Mouse (Mus musculus): ENCODE results near the gene Cep57l1. TPM values are rescaled to one million over a fixed set of nuclear protein-coding genes. Genes with fewer than 3 reads are reported as not detected.
A peak's percentile ranks its signal among the peaks of the same experiment; 100 is the strongest.

Gene Cep57l1
- polyA plus RNA-seq, 1 experiment, result 11.8 TPM

DNA sequence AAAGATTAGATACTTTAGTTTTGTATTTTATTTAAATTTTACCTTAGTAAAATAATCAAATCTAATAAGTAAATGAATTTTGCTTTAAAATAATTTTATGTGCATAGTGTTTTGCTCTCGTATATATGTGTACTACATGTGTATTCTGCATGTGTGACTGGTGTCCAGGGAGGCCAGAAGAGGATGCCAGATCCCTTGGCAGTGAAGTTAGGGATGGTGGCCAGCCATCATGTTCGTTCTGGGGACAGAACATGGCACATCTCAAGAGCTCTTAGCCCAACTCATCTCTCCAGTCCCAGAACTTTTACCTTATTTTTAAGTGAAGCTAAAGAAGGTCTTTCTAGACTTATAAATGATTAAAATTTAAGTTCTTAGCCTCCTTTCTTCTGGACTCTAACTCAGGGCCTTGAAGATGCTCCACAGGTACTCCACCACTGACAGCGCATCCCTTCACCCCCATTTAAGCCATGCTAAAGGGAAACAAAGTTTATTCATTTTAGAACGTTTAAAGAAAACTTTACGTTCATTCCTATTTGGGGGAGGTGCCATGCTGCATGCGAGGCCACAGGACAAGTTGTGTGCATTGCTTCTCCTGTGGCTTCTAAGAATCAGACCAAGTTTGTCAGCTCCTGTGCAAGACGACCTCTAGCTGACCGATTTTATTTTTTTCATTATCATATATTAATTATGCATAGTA lies 8.5 kb upstream of the Cep57l1 start:
- Histone ChIP-seq H3K27ac (ENCODE audit: insufficient read depth, low read depth, low read length) (no peak overlapping the region), H3K4me3 (ENCODE audit: insufficient read depth, low read length) (no peak overlapping the region), H3K4me1 (ENCODE audit: control insufficient read depth, insufficient read depth, low read length) (peaks cover 22% of the 10 kb centered on the region)
- no peak for TF ChIP-seq CTCF (IDR thresholded peaks at IDR 0.05; ENCODE audit: low read depth, low read length)
- TF ChIP-seq POLR2A (IDR thresholded peaks at IDR 0.05; ENCODE audit: borderline replicate concordance, low read depth, low read length), result no peak

DNA sequence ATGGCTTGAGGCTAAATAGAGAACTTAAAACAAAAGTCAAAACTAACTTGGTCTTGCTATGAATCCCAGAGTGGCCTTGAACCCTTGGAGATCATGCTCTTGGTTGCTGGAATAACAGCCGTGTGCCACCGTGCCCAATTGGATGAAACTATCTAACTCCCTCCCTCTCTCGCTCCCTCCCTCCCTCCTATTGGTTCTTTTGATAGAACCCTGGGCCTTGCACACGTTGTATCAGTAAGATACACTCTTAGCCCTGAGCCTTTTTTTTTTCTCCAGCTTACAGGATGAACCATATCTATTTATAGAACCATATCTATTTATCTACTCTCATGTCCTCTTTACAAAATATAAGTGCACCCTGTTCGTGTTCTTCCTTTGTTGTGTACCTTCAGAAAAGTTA lies 6.8 kb upstream of the Cep57l1 start:
- Histone ChIP-seq H3K4me1 (ENCODE audit: control insufficient read depth, insufficient read depth, low read length) (peaks cover 34% of the 10 kb centered on the region), H3K4me3 (ENCODE audit: insufficient read depth, low read length) (no peak overlapping the region), H3K27ac (ENCODE audit: insufficient read depth, low read depth, low read length) (no peak overlapping the region)
- TF ChIP-seq CTCF (IDR thresholded peaks at IDR 0.05; ENCODE audit: low read depth, low read length), result no peak
- no peak for TF ChIP-seq POLR2A (IDR thresholded peaks at IDR 0.05; ENCODE audit: borderline replicate concordance, low read depth, low read length)

DNA sequence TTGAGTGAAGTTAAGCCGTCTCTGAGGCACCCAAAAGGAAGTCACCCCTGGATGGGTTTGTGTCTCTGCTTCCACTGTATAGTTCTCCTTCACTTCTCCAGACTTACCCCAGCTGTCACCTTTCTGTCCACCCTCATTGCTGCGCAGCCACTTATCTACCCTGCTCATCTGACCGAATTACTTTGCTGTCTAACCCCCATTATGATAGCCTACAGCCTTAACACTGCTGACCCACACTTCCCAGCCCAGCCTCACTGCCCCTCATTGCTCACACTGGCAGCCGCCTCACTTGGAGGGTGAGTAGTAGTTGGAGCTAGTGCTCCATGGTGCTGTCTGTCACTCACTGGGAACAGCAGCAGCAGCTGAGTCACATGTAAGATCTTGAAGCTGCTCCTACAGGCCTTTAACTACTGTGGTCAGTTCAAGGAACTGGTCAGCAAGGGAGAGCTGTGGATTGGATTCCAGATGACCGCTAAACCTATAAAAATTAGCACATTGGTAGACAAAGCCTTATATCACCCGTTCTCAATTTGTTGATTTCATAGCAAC lies 4.7 kb upstream of the Cep57l1 start:
- TF ChIP-seq CTCF (IDR thresholded peaks at IDR 0.05; ENCODE audit: low read depth, low read length) (no peak), POLR2A (IDR thresholded peaks at IDR 0.05; ENCODE audit: borderline replicate concordance, low read depth, low read length) (no peak)
- H3K4me1 ChIP-seq (ENCODE audit: control insufficient read depth, insufficient read depth, low read length), result peaks cover 34% of the 10 kb centered on the region
- no peak overlapping the region for H3K27ac ChIP-seq (ENCODE audit: insufficient read depth, low read depth, low read length)
- no peak overlapping the region for H3K4me3 ChIP-seq (ENCODE audit: insufficient read depth, low read length)

DNA sequence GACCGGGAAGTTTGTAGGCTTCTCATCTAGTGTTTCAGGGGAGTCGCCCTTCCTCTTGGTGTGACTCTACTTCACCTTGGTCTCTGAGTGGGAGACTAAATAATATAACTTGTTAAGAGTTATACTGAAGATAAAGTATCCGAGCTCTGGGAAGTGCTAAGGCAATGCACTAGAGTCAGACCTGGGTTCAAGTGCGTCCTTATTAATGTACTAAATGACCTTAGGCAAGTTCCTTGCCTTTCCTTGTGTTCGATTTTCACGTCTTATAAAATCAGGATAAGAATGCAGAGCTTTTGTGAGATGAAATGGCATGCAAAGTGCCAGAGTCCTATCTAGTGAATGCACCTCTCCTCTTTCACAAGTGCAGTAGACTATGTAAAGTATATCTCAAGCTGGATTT lies 2.9 kb upstream of the Cep57l1 start:
- Histone ChIP-seq H3K4me1 (ENCODE audit: control insufficient read depth, insufficient read depth, low read length) (peaks cover 34% of the 10 kb centered on the region), H3K27ac (ENCODE audit: insufficient read depth, low read depth, low read length) (no peak overlapping the region), H3K4me3 (ENCODE audit: insufficient read depth, low read length) (peak overlapping the region; percentile 27; the same call in 1 of the 2 replicates)
- TF ChIP-seq POLR2A (IDR thresholded peaks at IDR 0.05; ENCODE audit: borderline replicate concordance, low read depth, low read length) (no peak), CTCF (IDR thresholded peaks at IDR 0.05; ENCODE audit: low read depth, low read length) (no peak)

DNA sequence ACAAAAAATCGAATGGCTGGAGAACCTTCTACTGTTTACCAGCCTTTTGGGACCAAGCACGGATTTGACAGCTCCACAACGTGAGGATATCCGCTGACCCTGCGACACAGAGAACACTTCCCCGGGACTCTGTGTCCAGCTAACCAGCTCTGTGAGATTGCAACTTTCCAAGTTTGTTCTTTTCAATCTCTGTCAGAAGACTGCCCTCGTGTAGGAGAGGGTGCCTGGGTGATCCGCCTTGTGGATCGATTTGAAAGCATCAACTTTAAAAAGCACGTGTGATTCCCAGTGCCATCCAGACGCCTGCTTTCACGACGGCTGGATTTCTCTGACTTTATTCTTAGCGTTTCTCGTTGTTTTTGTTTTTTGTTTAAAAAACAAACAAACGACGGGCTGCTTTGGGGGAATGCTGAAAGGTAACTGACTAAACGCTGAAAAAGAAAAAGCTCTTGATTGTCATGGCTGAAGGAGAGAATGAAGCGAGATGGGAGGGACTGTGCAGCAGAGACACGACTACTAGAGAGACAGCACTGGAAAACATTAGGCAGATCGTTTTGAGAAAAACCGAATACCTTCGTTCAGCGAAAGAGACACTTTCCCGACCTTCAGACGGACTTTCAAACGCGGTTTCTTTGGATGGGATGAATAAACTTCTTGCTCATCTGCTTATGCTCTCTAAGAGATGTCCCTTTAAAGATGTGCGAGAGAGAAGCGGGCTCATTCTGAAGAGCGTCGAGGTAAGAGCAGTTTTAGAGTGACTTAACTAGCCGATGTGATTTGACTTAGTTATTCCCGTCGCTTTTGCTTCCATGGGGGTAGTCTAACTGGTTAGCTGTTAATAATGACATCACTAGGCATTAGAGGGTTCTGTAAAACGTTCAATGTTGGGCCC lies 1.1 kb upstream of the Cep57l1 start:
- TF ChIP-seq POLR2A (IDR thresholded peaks at IDR 0.05; ENCODE audit: borderline replicate concordance, low read depth, low read length) (no peak), CTCF (IDR thresholded peaks at IDR 0.05; ENCODE audit: low read depth, low read length) (no peak)
- peaks cover 35% of the 10 kb centered on the region for H3K4me1 ChIP-seq (ENCODE audit: control insufficient read depth, insufficient read depth, low read length)
- H3K27ac ChIP-seq (ENCODE audit: insufficient read depth, low read depth, low read length), result peak overlapping the region; percentile 43
- H3K4me3 ChIP-seq (ENCODE audit: insufficient read depth, low read length), result peak overlapping the region; percentile 94

DNA sequence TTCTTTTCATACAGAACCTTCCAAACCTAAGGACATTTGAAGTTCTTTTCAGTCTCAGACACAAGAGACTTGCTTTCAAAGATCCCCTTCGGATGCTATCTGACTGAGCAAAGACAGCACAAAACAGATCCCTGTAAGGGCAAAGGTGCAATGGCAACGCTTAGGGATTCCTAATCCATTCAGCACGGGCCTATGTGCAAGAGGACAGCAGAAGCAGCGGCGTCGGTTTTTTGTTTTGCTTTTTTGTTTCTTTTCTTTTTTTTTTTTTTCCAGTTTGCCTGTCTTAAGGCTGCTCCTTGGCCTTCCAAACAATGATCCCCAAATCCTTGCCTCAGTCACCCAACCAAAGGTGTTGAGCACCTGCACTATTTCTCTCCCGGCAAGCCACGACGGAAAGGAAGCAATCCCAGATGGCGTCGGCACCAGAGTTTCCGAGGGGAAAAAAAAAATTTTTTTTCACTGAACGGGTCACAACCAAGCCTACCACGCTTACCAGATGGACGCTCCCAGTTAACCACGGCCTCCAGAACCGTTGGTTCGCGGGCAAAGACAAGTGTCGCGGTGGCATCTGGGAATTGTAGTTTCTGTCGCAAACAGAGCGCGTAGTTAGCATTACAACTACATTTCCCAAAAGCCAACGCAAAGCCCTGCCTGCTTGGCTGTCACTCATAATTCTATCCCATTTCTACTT lies 446 bp downstream of the Cep57l1 start:
- H3K4me3 ChIP-seq (ENCODE audit: insufficient read depth, low read length), result peak overlapping the region; percentile 94
- peak overlapping the region; percentile 87 for H3K27ac ChIP-seq (ENCODE audit: insufficient read depth, low read depth, low read length)
- TF ChIP-seq POLR2A (IDR thresholded peaks at IDR 0.05; ENCODE audit: borderline replicate concordance, low read depth, low read length) (peak; percentile 61; the same call in 1 of the 2 replicates), CTCF (IDR thresholded peaks at IDR 0.05; ENCODE audit: low read depth, low read length) (no peak)
- H3K4me1 ChIP-seq (ENCODE audit: control insufficient read depth, insufficient read depth, low read length), result peaks cover 25% of the 10 kb centered on the region

DNA sequence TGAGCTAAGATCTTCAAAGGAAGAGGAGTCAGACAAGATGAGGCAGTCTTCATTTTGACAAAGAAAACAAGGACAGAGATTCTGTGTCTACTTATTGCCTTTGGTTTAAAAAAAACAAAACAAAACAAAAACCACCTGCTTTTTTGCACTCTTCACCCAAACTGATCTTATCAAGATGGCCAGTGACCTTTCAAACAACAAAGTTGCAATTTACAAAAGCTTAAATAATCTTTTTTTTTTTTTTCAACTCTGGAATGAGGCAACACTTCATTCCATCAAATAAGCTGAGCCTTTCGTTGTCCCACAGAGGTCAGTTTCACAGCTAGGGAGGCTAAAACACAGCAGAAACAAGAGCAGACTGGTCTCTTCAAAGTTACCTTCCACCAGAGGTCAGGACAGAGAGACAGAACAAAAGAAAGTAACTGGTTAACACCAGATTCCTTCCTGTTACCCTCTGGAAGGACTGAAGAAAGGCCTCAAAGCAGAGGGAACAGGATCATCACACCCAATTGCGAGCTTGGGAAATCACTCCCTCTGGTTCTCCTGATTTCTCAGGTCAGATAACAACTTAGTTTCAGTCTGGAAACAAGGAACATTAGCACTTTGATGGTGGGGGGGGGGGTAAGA lies 3.8 kb downstream of the Cep57l1 start:
- peaks cover 6% of the 10 kb centered on the region for H3K4me1 ChIP-seq (ENCODE audit: control insufficient read depth, insufficient read depth, low read length)
- no peak for TF ChIP-seq POLR2A (IDR thresholded peaks at IDR 0.05; ENCODE audit: borderline replicate concordance, low read depth, low read length)
- no peak for TF ChIP-seq CTCF (IDR thresholded peaks at IDR 0.05; ENCODE audit: low read depth, low read length)
- no peak overlapping the region for H3K4me3 ChIP-seq (ENCODE audit: insufficient read depth, low read length)
- no peak overlapping the region for H3K27ac ChIP-seq (ENCODE audit: insufficient read depth, low read depth, low read length)

DNA sequence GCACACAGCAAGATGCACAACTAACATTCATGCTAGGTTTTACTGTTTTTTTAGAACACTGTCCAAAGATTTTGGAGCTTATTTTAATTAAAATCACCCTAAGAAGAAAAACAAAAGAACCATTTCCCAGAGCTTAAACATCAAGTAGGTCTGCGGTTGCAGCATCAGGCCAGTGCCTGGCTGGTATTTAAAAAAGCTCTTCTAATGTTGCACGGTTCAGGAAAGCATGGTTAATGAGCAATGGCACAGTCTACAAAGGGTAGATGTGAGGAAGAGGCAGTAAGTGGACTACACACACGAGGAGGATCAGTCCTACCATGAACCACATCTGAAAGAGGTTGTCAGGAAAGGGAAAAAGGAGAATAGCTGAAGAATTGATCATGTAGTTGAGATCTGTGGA lies 5.0 kb downstream of the Cep57l1 start:
- no peak overlapping the region for H3K4me3 ChIP-seq (ENCODE audit: insufficient read depth, low read length)
- no peak overlapping the region for H3K27ac ChIP-seq (ENCODE audit: insufficient read depth, low read depth, low read length)
- no peak for TF ChIP-seq POLR2A (IDR thresholded peaks at IDR 0.05; ENCODE audit: borderline replicate concordance, low read depth, low read length)
- no peak for TF ChIP-seq CTCF (IDR thresholded peaks at IDR 0.05; ENCODE audit: low read depth, low read length)
- peaks cover 6% of the 10 kb centered on the region for H3K4me1 ChIP-seq (ENCODE audit: control insufficient read depth, insufficient read depth, low read length)

GRCm38 (mm10) chr10:41803467-41803866 lies 6.2 kb downstream of the Cep57l1 start:
- peaks cover 6% of the 10 kb centered on the region for H3K4me1 ChIP-seq (ENCODE audit: control insufficient read depth, insufficient read depth, low read length)
- H3K27ac ChIP-seq (ENCODE audit: insufficient read depth, low read depth, low read length), result no peak overlapping the region
- TF ChIP-seq CTCF (IDR thresholded peaks at IDR 0.05; ENCODE audit: low read depth, low read length), result no peak
- TF ChIP-seq POLR2A (IDR thresholded peaks at IDR 0.05; ENCODE audit: borderline replicate concordance, low read depth, low read length), result no peak
- no peak overlapping the region for H3K4me3 ChIP-seq (ENCODE audit: insufficient read depth, low read length)
